Mouse (Mus musculus) thymus, postnatal 0 days (tissue): ENCODE measurements at regions not wholly inside any gene's neighbourhood (a gene's known extent, or its start where the extent isn't known, plus 50 kb on each side); places are given as distances from the start of the nearest gene placed in this dataset.

Experiments used
- DNase-seq: peaks from one replicate; pipeline ENCODE4 v3.0.0-alpha.2; 2015; ENCODE audit warnings: low spot score

DNA sequence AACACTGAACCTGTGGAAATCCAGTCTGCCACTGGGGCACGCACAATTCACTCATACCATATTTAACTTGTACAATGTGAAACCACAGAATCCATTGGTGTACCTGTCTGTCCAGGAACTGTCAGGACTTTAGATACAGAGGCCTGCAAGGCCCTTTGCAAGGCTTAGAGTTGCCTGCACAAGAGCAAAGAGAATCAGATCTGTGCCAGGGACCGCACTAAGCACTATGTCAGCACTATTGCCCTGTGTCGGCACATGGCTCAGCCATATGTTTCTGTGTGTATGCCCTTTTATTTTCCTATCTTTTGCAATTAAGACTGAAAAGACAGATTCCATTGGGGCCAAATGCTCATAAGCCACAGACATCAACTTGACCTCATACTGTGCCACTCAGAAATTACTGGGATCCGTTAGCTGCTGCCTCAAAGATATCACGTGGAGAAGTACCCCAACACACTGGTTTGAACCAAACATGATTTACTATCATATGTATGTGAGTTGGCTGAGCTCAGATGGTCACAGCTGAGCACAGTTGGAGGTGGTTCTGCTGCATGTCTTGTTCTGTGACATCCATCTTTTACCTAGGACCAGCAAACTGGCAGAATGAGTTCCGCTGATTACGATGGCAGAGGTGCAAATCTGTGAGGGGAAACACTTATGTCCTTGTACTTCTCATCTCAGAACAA lies 181.7 kb upstream of the Prkcq start:
- no peak for DNase-seq

DNA sequence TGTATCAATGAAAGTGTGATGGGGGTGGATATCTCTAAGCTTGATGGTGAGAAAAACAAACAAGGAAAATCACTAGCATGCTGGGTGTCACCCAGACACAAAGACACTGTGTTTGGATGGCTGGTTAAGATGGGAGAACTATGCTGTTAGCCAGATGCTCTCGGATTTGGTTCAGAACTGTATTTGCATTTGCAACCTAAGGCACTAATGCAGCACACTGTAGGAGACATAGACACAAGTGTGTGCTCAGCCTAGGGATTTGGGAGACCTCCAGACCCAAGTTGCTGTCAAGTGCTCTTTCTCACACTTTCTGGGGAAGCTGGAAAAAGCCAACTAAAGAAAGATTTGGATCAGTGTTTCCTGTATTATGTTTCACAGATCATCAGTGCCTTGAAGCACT lies 173.1 kb upstream of the Prkcq start:
- DNase-seq, result no peak

DNA sequence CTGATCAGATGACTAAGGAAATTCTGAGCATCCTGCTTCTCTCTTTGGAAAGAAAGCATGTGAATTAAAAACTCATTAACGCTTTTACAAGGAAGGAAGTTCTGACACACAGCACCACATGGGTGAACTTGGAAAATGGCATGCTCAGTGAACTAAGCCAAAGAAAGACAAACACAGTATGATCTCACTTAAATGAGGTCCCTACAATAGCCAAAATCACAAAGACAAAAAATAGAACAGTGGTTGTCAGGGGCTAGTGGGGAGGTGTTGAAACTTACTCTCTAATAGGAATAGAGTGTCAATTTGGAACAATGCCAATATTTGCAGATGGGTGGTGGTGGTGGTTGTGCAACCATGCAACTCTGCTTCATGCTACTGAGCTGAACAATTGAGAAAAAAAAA lies 172.7 kb upstream of the Prkcq start:
- DNase-seq, result no peak

DNA sequence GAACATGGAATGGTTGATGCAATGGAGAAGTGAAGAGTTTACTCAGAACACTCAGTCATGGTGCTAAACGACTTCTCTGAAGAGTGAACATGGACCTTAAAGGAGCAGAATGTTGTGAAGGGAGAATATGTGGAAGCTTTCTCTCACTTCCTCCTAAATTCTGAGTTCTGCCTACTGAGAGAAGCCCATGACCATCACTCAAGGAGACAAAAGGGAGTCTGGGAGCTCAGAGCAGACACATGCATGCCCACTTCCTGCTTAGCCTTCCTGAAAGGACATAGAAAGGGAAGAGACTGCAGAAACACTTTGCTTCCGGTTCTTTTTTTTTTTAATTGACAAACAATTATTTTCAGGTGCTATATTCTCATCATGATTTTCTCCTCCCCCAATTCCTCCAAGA lies 166.1 kb upstream of the Prkcq start:
- DNase-seq, result no peak

DNA sequence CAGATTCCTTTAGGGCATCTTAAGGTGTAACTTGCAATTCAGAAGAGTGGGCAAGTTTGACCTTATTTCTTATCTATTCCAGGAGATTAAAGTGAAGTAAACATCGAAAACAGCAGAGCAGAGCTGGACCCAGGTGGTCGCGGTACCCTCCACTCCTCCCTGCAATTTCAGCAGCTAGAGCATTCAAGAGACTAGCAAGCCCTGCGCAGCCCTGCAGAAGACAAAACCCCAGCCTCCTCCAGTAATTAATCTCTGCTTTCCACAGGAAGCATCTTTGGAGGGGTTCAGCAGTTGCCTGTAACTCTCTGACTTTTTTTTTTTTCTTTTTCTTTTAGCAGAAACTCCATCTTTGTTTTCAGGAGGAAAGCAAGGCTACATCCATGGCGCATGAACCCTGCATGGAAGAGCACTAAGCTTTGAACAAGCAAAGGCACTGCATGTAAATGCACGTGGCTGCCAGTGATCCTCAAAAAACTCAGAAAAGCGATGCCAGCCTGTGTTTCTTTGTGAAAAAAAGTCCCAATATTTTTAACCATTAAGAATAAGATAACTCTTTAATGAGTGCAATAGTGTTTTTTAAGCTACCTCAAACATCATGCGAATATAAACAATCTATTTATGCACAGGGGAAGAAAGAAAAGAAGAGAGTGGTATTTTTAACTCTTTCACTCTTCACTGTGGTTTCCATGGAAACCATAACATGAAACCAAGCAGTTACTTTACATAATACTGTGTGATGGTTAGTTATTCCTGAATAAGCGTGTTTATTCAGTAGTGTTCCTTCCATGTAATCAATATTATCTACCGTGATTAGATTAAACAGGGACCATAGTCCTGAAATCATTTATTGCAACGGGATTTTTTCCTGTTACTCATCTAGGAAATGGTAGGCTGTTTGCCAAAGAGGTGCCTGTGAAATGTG lies 160.6 kb upstream of the Prkcq start:
- no peak for DNase-seq

DNA sequence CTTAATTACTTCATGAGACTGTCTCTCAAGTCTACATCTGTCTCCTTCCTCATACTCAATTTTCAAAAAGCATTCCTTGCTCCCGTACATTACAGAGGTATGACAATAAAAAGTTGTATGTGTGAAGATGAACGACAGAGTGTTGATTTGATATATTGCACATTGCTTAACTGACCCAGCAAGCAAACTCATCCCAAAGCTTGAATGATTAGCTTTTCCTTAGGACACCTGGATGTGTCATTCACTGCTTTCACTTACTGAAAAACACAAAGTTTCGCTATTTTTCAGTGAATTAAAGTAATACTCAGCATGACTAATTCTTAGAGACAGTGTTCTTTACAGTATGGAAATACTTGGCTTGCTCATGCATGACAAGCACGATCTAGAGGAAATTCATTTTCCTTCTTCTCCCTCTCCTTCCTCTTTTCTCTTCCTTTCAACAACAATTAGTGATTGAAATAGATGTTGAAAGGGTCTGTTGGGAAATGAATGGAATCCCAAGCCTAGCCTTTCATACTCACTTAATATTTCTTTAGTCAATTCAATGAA lies 159.5 kb upstream of the Prkcq start:
- no peak for DNase-seq

DNA sequence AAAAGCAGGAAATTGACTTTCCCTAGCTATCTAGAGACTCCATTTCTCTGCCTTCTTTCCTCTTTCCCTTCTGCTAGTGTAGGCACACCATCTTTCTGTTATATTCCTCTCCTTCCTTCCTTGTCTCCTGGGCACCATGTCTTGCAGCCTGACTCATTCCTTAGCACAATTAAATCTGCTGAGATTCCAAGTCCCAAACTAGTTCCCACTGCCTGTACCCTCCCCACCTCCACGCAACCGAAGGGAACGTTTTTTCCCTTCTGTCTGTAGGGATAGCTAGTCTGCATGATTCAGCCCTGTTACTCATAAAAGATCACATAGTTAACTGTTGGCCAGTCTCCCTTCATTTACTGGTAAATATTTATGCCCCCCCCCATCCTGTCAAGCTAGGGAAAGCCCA lies 158.8 kb upstream of the Prkcq start:
- no peak for DNase-seq

DNA sequence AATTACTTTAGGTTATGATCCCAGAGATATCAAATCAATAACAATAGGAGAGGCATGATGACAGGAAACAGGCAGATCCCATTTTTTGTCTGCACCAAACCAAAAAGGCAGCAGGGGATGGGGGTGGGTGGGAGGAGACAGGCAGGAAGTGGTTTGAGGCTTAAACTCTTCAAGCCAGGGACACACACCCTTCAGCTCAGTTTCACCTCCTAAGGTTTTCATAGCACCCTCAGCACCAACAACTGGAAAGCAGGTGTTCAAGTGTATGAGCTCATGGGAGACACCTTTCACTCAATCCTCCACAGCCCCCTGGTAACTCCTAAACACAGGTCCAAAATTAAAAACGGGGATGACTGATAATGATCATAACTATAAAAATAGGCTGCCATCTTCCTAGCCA lies 155.5 kb upstream of the Prkcq start:
- peak; percentile 80 for DNase-seq

DNA sequence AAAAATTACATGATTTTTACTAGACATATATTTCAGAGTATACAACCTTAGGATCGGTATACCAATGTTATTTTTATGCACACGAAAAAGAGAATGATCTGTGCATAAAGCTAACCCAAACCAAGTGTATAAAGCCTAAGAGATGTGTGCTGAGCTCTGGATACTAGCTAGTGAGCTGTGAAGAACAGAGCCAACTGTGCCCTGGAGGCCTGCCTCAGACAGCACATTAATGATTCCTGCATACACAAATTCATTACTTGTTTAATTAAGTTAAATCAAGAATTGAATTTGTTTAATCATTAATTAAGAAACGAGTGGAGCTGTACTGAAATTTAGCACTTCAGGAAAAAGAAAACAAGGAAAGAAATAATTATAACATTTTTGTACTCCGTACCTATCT lies 139.0 kb upstream of the Prkcq start:
- no peak for DNase-seq

DNA sequence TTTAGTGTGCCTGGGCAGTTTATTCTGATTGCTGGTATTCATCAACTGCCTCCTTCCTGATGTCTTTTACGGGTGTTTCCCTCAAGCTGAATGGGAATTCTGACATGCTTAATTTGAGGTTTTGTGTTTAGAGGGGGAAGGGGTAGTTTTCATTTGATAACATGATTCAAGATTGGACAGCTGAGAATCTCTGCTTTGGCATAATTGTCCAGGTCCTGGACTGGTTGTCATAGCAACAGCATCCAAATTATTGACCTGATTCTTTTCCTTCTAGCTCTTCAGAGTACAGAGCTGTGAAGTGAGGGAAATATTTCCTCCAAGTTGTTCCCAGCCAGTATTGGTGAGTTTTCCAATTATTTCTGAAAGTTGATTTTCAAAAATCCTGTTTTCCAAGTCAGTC lies 137.7 kb upstream of the Prkcq start:
- no peak for DNase-seq

DNA sequence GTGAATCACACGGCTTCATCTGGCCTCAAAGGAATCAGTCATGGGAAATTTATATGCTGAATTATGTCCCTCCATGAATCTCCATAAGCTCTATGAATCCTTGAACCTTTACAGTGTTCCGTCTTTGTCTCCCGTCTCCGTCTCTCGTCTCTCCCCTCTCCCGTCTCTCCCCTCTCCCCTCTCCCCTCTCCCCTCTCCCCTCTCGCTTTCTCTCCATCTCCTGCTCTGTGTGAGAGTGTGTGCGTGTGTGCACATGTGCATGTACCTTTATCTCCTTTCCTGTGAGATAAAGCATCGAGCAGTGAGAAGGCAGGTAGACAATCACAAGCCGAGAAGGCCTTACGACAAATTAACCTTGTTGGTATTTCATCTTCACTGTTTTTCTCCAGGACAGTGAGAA lies 134.6 kb upstream of the Prkcq start:
- DNase-seq, result no peak

DNA sequence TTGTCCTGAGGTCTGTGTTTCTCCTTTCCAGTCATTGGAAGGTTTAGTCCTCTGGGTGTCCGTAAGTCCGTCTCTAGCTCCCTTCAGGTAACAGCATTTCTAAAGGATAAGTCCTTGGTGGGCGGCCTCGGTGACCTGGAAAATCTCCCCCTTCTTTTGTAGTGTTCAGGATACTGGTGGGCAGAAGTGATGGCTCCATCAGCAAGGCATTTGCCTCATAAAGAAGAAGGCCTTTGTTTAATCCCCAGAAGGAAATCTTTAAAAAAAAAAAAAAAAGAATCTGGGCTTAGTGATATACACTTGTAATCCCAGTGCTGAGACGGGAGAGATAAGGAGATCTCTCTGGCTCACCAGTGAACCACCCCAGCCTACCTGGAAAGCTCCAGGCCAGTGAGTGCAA lies 133.5 kb upstream of the Prkcq start:
- no peak for DNase-seq

DNA sequence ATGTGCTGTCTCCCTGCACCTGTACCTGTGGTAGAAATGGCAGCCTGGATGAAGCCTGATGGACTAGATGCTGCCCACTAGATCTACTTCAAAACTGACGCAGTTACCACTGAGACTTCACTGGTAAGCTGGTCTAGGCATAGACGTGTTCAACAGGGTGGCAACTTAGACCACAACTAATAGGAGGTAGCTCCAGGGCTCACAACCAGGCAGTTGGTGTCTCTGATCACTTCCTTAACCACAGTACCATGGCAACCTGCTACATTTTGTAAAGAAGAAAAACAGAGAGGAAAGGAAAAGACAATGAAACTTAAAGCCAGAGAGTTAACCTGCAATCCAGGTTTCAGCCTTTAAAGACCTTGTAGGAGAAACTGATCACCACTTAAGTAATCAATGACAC lies 131.9 kb upstream of the Prkcq start:
- DNase-seq, result peak; percentile 14

DNA sequence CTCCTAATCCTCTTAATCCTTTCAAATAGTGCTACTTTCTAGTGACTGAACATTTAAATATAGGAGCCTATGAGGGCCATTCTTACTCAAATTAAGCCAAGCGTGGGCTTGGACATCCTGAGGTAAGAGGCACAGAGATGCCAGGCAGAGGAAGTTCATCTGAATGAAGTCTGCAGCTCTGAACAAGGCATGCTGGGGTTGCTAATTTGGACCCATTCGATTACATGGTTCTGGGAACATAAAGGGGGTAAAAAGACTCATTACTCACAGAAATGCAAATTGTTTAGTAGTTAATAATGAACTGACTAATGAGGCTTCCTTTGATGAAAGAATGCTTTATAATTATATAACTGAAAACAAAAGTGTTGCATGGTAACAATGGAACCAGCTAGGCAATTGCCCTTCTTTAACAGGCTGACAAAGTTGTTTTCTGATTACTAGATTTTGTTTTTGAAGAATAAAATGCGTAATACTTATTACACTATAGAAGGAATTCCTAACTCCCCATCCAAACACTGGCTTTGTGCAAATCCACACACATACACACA lies 127.1 kb upstream of the Prkcq start:
- no peak for DNase-seq

DNA sequence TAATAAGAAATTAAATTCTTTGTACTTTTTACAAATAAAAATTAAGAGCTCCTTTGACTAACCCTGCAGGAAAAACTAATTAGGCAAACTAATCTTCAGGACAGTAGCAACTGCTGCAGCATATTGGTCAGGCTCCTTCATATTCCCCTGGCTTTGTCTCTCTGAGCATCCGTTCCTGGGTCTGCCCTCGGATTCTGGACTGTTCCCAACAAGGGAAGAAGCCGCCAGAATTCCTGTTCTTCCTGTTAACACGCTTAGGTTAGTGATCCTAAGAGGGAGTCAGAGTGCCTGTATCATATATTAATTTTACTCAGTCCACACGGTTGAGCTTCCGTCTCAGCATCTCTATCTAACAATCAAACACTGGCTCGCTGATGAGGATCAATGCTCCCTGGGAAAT lies 120.3 kb upstream of the Prkcq start:
- no peak for DNase-seq

DNA sequence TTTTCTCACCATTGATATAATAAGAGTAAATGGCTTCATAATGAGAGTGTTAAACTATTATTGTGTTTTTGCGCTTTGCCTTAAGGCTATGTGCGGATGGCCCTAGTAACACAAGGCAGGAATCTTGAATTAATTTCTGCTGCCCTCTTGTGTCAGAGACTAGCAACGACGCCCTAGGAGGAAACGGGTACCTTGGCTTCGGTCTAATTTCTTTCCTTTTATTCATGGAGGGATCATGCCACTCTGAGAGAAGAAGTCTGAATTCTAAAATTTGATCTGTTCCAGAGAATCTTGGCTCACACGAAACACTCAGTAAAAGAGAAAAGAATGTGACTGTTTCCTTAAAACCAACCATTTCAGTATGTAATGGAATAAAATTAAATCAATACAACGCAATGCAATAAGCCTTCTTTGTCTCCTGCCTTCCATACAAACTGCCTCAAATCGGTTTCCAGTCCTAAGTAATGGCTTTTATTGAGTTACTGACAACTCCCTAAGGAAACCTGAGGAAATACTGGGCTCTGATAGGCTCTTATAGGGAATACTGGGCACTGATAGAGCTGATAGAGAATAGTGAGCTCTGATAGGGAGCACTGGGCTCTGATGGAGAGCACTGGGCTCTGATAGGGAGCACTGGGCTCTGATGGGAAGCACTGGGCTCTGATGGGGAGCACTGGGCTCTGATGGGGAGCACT lies 112.0 kb upstream of the Prkcq start:
- peak; percentile 70 for DNase-seq

DNA sequence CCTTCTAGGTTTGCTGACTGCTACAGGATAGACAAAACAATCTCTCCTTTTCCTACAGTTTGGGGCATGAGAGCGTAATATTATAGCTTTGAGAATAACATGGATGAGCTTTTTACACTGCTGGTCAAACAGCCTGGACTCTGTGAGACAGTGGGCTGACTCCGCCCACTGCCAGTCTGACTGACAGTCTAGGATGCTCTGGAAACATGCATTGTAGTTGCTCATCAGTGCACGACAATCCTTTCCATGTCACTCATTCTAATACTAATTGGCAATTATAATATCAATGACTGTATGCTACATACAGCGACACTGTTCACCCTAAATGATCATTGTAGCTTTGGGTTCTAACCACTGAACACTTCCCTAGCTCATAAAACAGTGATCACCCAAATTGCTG lies 104.5 kb upstream of the Prkcq start:
- no peak for DNase-seq

DNA sequence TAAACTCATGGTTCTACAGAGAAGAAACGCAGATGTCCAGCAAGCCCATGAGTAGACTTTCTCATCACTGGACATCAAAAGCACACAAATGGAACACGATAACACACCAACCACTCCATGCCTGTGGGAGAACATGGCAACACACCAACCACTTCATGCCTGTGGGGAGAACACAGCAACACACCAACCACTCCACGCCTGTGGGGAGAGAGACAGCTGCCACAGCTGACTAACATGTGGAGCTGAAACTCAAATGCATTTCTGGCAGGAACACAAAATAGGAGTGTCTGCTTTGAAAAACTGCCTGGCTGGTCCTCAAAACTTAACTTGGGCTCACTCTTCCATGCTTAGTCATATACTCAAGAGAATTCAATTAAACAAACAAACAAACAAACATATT lies 88.4 kb upstream of the Prkcq start:
- DNase-seq, result no peak

DNA sequence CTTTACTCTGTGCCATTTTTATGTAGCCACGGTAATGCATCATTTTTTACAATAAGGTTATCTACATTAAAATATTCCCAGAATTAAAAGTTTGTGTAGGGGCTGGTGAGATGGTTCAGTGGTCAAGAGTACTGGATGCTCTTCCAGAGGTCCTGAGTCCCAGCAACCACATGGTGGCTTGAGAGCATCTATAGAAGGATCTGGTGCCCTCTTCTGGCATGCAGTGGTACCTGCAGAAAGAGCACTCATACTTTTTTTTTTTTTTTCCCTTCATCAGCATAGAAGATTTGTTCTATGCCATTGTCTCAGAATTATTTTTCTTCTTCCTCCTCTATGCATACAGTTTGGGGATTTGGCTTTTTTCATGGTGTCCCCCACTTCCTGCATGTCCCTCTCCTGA lies 84.9 kb upstream of the Prkcq start:
- DNase-seq, result peak; percentile 38

DNA sequence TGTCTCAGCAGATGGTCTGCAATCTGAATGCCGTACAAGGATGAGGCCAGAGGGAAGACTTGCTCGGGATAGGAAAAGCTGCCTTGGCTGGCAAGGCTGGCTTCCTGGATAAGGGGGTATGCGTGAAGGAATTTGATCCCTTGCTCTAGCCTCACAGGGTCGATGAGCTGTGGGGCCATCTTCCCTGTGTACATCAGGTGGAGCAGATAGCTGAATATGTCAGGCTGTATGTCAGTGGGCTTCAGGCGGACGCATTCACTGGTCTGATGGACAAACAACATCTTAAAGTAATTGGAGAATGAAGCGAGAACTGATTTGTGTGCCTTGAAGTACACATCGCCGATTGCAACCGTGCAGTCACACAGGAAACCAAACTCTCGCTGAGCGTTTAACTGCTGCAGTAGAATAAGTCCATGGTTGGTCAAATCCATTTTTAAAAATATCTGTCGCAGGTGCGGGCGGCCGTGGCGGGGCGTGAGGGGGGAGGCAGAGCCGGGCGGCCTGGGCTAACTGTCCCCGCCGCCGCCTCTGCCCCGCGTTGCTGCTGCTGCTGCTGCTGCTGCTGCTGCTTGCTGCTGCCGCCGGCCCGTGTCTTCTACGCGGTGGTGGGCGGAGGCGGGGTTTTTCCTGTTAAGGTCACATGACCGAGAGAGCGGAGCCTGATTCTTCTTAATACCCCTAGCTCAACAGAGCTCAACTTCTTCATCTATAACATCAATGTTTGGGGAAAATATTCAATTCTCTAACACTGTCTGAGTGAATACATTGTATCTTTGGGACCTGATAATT lies 71.9 kb upstream of the Prkcq start:
- peak; percentile 27 for DNase-seq

DNA sequence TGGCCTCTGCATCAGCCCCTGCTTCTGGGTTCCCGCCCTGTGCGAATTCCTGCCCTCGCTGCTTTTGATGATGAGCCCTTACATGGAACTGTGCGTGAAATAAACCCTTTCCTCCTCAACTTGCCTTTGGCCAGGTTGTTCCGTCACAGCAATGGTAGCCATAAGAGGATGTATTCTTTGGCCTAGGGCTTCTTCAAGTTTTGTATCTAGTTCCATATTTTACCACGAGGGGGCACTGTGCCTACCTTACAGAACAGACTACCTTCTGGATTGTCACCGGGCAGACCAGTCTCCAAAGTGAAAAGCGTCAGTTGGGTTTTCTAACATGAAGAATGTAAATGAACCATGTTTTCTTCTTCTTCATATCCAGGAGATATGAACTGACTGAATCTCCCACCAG lies 58.7 kb upstream of the Prkcq start:
- DNase-seq, result peak; percentile 85
